Mouse (Mus musculus): ENCODE data around the gene Magea2. TPM values are rescaled to one million over a fixed set of nuclear protein-coding genes. Genes with fewer than 3 reads are reported as not detected.
"Not testable (repeated sequence)": the region's sequence is repeated elsewhere in the genome, so short reads cannot be mapped to it uniquely, and the experiment has no call there.

The Magea2 gene
- polyA plus RNA-seq (2012; rRNA removed): not detected in 2 replicates

- DNase-seq (ENCODE audit: low read depth): not testable (repeated sequence)
These were observed at the start of gene Magea2 for GRCm38 (mm10) chrX:155093566-155093965. Magea2 (minus strand) TSS chrX:155093666.

- DNase-seq (ENCODE audit: low read depth): not testable (repeated sequence)
These were observed 34.8 kb upstream of the Magea2 start, which contains the start of gene Cldn34b2 for GRCm38 (mm10) chrX:155128312-155128711. Cldn34b2 (minus strand) TSS chrX:155128412.

GRCm38 (mm10) chrX:155098024-155098423 lies 4.6 kb upstream of the Magea2 start:
- DNase-seq (ENCODE audit: low read depth): no peak

- DNase-seq (ENCODE audit: low read depth): not testable (repeated sequence)
These were observed 3.8 kb downstream of the Magea2 start, which contains the start of gene Magea1 for GRCm38 (mm10) chrX:155089693-155090092. Magea1 (minus strand) TSS chrX:155089793.

- DNase-seq (ENCODE audit: low read depth): not testable (repeated sequence)
These were observed 30.4 kb downstream of the Magea2 start, which contains the start of gene Magea5 for GRCm38 (mm10) chrX:155063045-155063444. Magea5 (minus strand) TSS chrX:155063145.

GRCm38 (mm10) chrX:154995750-154996149 lies 97.7 kb downstream of the Magea2 start, which contains the start of gene Magea8:
Magea8 (minus strand) TSS chrX:154995850.
- not testable (repeated sequence) for DNase-seq (ENCODE audit: low read depth)

Other genes starting within 250 kb of the Magea2 start
- not detected in 2 replicates for gene Cldn34b1, start 203.4 kb downstream of the Magea2 start, polyA plus RNA-seq (2012; rRNA removed)
- not detected in 2 replicates for gene Magea6, start 157.7 kb downstream of the Magea2 start, polyA plus RNA-seq (2012; rRNA removed)
- not detected in 2 replicates for gene Magea3, start 144.2 kb downstream of the Magea2 start, polyA plus RNA-seq (2012; rRNA removed)
- not detected in 2 replicates for gene Magea8, start 97.8 kb downstream of the Magea2 start, polyA plus RNA-seq (2012; rRNA removed)
- not detected in 2 replicates for gene Magea5, start 30.5 kb downstream of the Magea2 start, polyA plus RNA-seq (2012; rRNA removed)
- not detected in 2 replicates for gene Magea1, start 3.9 kb downstream of the Magea2 start, polyA plus RNA-seq (2012; rRNA removed)
- gene Cldn34b2, start 34.7 kb upstream of the Magea2 start, polyA plus RNA-seq (2012; rRNA removed): 0.23 TPM in 1 of 2 replicates, not detected in the other
- 174 and 201 TPM in 2 replicates for gene Sat1, start 122.8 kb upstream of the Magea2 start, polyA plus RNA-seq (2012; rRNA removed)
- gene Acot9, start 168.8 kb upstream of the Magea2 start, polyA plus RNA-seq (2012; rRNA removed): 44.2 and 54.5 TPM in 2 replicates
- 54.0 and 54.9 TPM in 2 replicates for gene Prdx4, start 247.1 kb upstream of the Magea2 start, polyA plus RNA-seq (2012; rRNA removed)